Mouse (Mus musculus) lung, adult 2 months (tissue): ENCODE results near the gene Uqcc2.

Experiments
- CTCF ChIP-seq: fragments of 200-500 bp; IDR thresholded peaks from 2 replicates; pipeline ENCODE4 v1.5.1; 2011; ENCODE audit warnings: mild to moderate bottlenecking, low read length, control low read depth; ENCODE audit not compliant: insufficient read depth
- POLR2A ChIP-seq: fragments of 200-500 bp; IDR thresholded peaks from 2 replicates; pipeline ENCODE4 v1.6.1; 2011; ENCODE audit warnings: low read depth, mild to moderate bottlenecking, control low read depth, low read length, borderline replicate concordance; ENCODE audit errors: extremely low read depth

GRCm38 (mm10) chr17:27134715-27135114 lies 999 bp upstream of the Uqcc2 start:
- TF ChIP-seq CTCF (no peak), POLR2A (no peak)
